Mouse (Mus musculus): ENCODE results near the gene Boc. TPM values are rescaled to one million over a fixed set of nuclear protein-coding genes. Genes with fewer than 3 reads are reported as not detected.

The Boc gene
- total RNA-seq, 1 experiment: 5.4 TPM

DNA sequence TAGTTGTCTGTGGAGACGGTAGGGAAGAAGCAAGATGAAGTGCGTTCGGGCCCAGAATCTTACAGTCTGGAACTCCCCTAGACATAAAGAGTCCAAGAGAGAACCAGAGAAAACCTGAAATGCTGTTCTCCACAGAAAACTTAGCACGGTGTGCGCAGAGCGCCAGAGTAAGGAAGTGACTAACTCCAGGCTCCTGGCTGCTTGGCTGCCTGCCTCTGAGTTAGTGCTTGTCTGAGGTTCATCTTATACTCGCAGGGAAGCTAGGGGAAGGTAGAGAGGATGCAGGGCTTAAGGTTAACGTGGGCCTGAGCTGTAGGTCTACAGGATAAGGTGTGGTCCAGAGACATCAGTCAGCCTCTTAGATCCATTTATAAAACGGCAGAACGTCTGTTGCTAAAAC is 56.9 kb downstream of the Boc start:
- in situ Hi-C loops (cut with MboI; ENCODE audit: low sequenced_read_pairs in 2 of 2, unreplicated experiment in 2 of 2): no loop called here
- DNase-seq (ENCODE audit: low read depth, low spot score): no peak
- Histone ChIP-seq H3K27ac (ENCODE audit: insufficient read depth, low read depth, low read length, poor library complexity, severe bottlenecking) (no peak overlapping the region), H3K9ac (ENCODE audit: insufficient read depth, low read depth, low read length, poor library complexity, severe bottlenecking) (no peak overlapping the region), H3K9me3 (ENCODE audit: control insufficient read depth, insufficient read depth, low read depth, low read length) (no peaks in the 10 kb centered on the region), H3K4me3 (ENCODE audit: insufficient read depth in 1 of 2, low read depth in 1 of 2, low read length in 2 of 2, poor library complexity in 1 of 2, severe bottlenecking in 1 of 2) (no peak overlapping the region), H3K36me3 (ENCODE audit: control insufficient read depth, insufficient read depth, low read length, poor library complexity, severe bottlenecking) (no peaks in the 10 kb centered on the region), H3K4me1 (ENCODE audit: control insufficient read depth in 2 of 2, insufficient read depth in 2 of 2, low read length in 2 of 2, poor library complexity in 1 of 2) (no peaks in the 10 kb centered on the region)
- TF ChIP-seq ZC3H11A (IDR thresholded peaks at IDR 0.05; ENCODE audit: borderline replicate concordance, low read depth, low read length) (no peak), ZNF384 (IDR thresholded peaks at IDR 0.05; ENCODE audit: low read depth, low read length) (no peak), MAFK (IDR thresholded peaks at IDR 0.05; ENCODE audit: insufficient read depth, low read depth, low read length) (no peak), HCFC1 (IDR thresholded peaks at IDR 0.05; ENCODE audit: borderline replicate concordance, insufficient read depth, low read length) (no peak), CHD2 (IDR thresholded peaks at IDR 0.05; ENCODE audit: low read depth, low read length) (no peak)

DNA sequence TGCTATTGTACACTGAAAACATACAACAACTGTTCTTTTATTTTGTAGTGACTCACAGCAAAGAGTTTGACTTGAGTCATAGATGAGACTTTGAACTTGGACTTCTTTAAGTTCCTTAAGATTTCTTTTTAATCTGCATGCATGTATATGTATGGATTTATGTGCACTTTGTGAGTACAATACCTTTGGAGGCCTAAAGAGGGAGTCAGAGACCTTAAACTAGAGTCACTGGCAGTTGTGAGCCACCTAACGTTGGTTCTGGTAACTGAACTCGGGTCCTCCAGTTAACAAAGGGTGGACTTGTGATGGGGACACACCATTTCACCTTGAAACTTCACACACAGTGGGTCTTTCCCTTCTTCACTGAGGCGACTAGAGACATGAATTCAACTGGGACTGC is 60.2 kb downstream of the Boc start:
- in situ Hi-C loops (cut with MboI; ENCODE audit: low sequenced_read_pairs in 2 of 2, unreplicated experiment in 2 of 2): no loop called here
- Histone ChIP-seq H3K4me1 (ENCODE audit: control insufficient read depth in 2 of 2, insufficient read depth in 2 of 2, low read length in 2 of 2, poor library complexity in 1 of 2) (no peaks in the 10 kb centered on the region), H3K4me3 (ENCODE audit: insufficient read depth in 1 of 2, low read depth in 1 of 2, low read length in 2 of 2, poor library complexity in 1 of 2, severe bottlenecking in 1 of 2) (no peak overlapping the region), H3K9ac (ENCODE audit: insufficient read depth, low read depth, low read length, poor library complexity, severe bottlenecking) (no peak overlapping the region), H3K36me3 (ENCODE audit: control insufficient read depth, insufficient read depth, low read length, poor library complexity, severe bottlenecking) (no peaks in the 10 kb centered on the region), H3K9me3 (ENCODE audit: control insufficient read depth, insufficient read depth, low read depth, low read length) (no peaks in the 10 kb centered on the region), H3K27ac (ENCODE audit: insufficient read depth, low read depth, low read length, poor library complexity, severe bottlenecking) (no peak overlapping the region)
- no peak for TF ChIP-seq CHD2 (IDR thresholded peaks at IDR 0.05; ENCODE audit: low read depth, low read length)
- no peak for TF ChIP-seq ZNF384 (IDR thresholded peaks at IDR 0.05; ENCODE audit: low read depth, low read length)
- no peak for TF ChIP-seq ZC3H11A (IDR thresholded peaks at IDR 0.05; ENCODE audit: borderline replicate concordance, low read depth, low read length)
- no peak for TF ChIP-seq HCFC1 (IDR thresholded peaks at IDR 0.05; ENCODE audit: borderline replicate concordance, insufficient read depth, low read length)
- no peak for TF ChIP-seq MAFK (IDR thresholded peaks at IDR 0.05; ENCODE audit: insufficient read depth, low read depth, low read length)
- DNase-seq (ENCODE audit: low read depth, low spot score): no peak

DNA sequence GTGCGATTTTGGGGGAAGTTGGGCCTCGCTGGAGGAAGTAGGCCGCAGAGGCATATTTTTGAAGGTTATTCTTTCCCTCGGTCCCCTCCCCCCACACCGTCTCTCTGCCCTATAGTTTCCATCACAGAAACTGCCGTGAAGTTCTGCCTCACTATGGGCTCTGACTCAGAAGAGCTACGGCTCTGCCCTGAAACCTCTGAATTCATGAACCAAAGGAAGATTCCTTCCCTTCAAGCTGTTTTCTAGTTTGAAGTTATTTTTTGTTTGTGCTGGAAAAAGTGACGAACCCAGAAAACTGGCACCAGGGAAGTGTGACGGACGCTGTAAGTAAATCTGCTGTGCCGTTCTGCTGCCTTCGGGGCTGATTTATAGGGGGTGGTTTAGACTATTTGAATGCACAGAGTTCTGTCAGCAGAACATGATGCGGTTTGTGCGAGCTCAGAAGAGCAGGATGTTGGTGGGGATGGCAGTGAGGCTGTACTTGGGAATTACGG is 61.7 kb downstream of the Boc start:
- Histone ChIP-seq H3K36me3 (ENCODE audit: control insufficient read depth, insufficient read depth, low read length, poor library complexity, severe bottlenecking) (no peaks in the 10 kb centered on the region), H3K27ac (ENCODE audit: insufficient read depth, low read depth, low read length, poor library complexity, severe bottlenecking) (no peak overlapping the region), H3K4me1 (ENCODE audit: control insufficient read depth in 2 of 2, insufficient read depth in 2 of 2, low read length in 2 of 2, poor library complexity in 1 of 2) (no peaks in the 10 kb centered on the region), H3K9ac (ENCODE audit: insufficient read depth, low read depth, low read length, poor library complexity, severe bottlenecking) (no peak overlapping the region), H3K9me3 (ENCODE audit: control insufficient read depth, insufficient read depth, low read depth, low read length) (no peaks in the 10 kb centered on the region), H3K4me3 (ENCODE audit: insufficient read depth in 1 of 2, low read depth in 1 of 2, low read length in 2 of 2, poor library complexity in 1 of 2, severe bottlenecking in 1 of 2) (no peak overlapping the region)
- in situ Hi-C loops (cut with MboI; ENCODE audit: low sequenced_read_pairs in 2 of 2, unreplicated experiment in 2 of 2): no loop called here
- TF ChIP-seq ZC3H11A (IDR thresholded peaks at IDR 0.05; ENCODE audit: borderline replicate concordance, low read depth, low read length) (no peak), MAFK (IDR thresholded peaks at IDR 0.05; ENCODE audit: insufficient read depth, low read depth, low read length) (no peak), CHD2 (IDR thresholded peaks at IDR 0.05; ENCODE audit: low read depth, low read length) (no peak), ZNF384 (IDR thresholded peaks at IDR 0.05; ENCODE audit: low read depth, low read length) (no peak), HCFC1 (IDR thresholded peaks at IDR 0.05; ENCODE audit: borderline replicate concordance, insufficient read depth, low read length) (no peak)
- DNase-seq (ENCODE audit: low read depth, low spot score): no peak

DNA sequence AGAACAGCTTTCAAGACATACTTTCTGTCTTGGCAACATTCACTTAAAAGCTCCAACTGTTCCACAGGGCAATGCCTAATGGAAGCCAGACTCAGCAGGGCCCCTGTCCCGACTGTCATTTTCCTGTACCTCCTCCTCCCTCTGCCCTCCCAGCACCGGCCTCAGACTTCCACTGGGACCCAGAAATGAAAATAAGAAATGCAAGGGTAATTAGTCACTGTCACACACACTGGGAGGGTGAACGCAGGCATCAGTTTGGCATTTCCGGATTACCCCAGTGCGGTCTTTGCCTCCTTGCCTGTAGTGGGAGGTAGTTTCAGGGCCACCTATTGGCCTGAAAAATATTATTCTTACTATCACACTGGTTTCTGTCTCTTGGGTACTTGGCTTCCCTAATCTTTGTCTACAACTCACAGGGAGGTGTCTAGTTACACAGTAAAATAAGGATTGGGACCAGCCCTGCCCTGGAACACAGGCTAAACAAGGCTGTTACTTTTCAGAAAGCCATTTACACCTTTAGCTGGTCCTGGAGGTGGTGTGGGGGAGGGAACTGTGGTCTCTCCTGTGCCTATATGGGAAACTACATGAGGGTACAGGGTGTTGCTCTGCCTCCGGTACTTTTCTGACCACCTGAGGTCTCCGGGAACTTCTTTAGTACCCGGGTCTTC is 64.1 kb downstream of the Boc start:
- H3K27ac ChIP-seq (ENCODE audit: insufficient read depth, low read depth, low read length, poor library complexity, severe bottlenecking): no peak overlapping the region
- no peak overlapping the region for H3K9ac ChIP-seq (ENCODE audit: insufficient read depth, low read depth, low read length, poor library complexity, severe bottlenecking)
- DNase-seq (ENCODE audit: low read depth, low spot score): no peak
- TF ChIP-seq MAFK (IDR thresholded peaks at IDR 0.05; ENCODE audit: insufficient read depth, low read depth, low read length) (no peak), ZC3H11A (IDR thresholded peaks at IDR 0.05; ENCODE audit: borderline replicate concordance, low read depth, low read length) (no peak), HCFC1 (IDR thresholded peaks at IDR 0.05; ENCODE audit: borderline replicate concordance, insufficient read depth, low read length) (no peak), ZNF384 (IDR thresholded peaks at IDR 0.05; ENCODE audit: low read depth, low read length) (no peak), CHD2 (IDR thresholded peaks at IDR 0.05; ENCODE audit: low read depth, low read length) (no peak)
- in situ Hi-C loops (cut with MboI; ENCODE audit: low sequenced_read_pairs in 2 of 2, unreplicated experiment in 2 of 2): no loop called here
- no peaks in the 10 kb centered on the region for H3K36me3 ChIP-seq (ENCODE audit: control insufficient read depth, insufficient read depth, low read length, poor library complexity, severe bottlenecking)
- no peak overlapping the region for H3K4me3 ChIP-seq (ENCODE audit: insufficient read depth in 1 of 2, low read depth in 1 of 2, low read length in 2 of 2, poor library complexity in 1 of 2, severe bottlenecking in 1 of 2)
- no peaks in the 10 kb centered on the region for H3K4me1 ChIP-seq (ENCODE audit: control insufficient read depth in 2 of 2, insufficient read depth in 2 of 2, low read length in 2 of 2, poor library complexity in 1 of 2)
- no peaks in the 10 kb centered on the region for H3K9me3 ChIP-seq (ENCODE audit: control insufficient read depth, insufficient read depth, low read depth, low read length)
